Mouse (Mus musculus): ENCODE measurements around the gene Clec1b.

GRCm38 (mm10) chr6:129349524-129350352, 47.4 kb upstream of the Clec1b start:
- TF ChIP-seq EP300 (IDR thresholded peaks at IDR 0.05; ENCODE audit: insufficient read depth, low read depth, low read length) (no peak), CTCF (IDR thresholded peaks at IDR 0.05) (no peak), POLR2A (IDR thresholded peaks at IDR 0.05; ENCODE audit: insufficient read depth, low read depth, low read length) (no peak)

Data from heart, adult 2 months (tissue).